Mouse (Mus musculus) layer of hippocampus, adult 18-20 months (tissue): ENCODE measurements around the gene Abt1. TPM values are rescaled to one million over a fixed set of nuclear protein-coding genes. Genes with fewer than 3 reads are reported as not detected.
A peak's percentile ranks its signal among the peaks of the same experiment; 100 is the strongest.

ENCODE experiments used
- DNase-seq, 2 experiments: peaks; one replicate each; pipeline ENCODE4 v3.0.0; 2022; ENCODE audit warnings: low spot score in 2 of 2
- total RNA-seq, 2 experiments: library from RNA; stranded (reverse); gene quantifications; 2 replicates each; pipeline ENCODE4 v1.2.3; 2021

Gene Abt1
- total RNA-seq, 2 experiments from 2014 or later: 8.8 to 9.5 TPM

DNA sequence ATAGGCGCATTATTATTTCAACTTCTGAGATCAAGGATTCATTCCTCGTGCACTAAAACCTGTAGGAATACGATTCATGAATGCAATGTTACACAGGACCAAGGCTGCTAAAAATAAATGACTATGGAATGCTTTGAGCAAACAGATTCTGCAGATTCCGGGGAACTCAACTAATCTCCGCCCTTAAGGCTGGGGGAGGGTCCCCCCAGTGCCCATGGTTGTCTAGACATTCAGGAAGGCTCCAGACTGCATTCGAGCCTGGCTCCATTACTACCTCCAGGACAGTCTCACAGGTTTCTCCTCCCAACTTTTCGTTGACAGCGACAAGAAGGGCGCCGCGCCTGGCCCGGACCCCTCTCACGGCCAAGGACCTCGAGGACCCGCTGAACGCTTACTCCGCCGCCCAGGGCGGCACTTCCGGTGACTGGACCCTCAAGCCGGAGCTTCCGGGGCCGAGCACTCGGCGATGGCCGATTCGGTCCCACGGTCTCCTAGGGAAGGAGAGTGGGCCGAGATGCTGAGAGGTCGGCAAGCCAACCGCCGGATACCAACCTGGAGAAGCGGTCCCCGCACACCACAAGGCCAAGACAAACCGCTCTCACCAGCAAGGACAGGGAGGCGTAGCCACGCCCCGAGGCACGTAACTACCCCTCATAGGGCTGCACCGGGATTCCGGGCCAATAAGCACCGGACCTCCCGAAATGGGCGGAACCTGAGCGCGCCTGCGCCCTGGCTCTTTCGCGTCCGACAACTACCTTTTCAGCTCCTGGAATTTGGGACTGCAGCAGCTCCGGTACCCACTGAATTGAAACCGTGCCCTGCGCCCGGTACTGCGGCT is 54.9 kb downstream of the Abt1 start, which contains the start of gene Zfp322a:
TSS of gene Zfp322a (minus strand) at position 626 of the 838 bp plus-strand sequence.
- peak; percentile 97 to 98 for DNase-seq

Other genes with a start within 250 kb of the Abt1 start
- gene Vmn1r220, start 235.9 kb downstream of the Abt1 start, total RNA-seq: not detected
- gene Vmn1r221, start 209.7 kb downstream of the Abt1 start, total RNA-seq: not detected
- not detected for gene Vmn1r222, start 187.9 kb downstream of the Abt1 start, total RNA-seq
- not detected for gene Vmn1r223, start 176.7 kb downstream of the Abt1 start, total RNA-seq
- 10 to 100 TPM; 30.8 to 31.6 TPM for gene Zfp322a, start 54.7 kb downstream of the Abt1 start, total RNA-seq
- not detected for gene Btn1a1, start 42.0 kb upstream of the Abt1 start, total RNA-seq
- gene Btn2a2, start 65.0 kb upstream of the Abt1 start, total RNA-seq: 1 to 10 TPM in 1 of 2 experiments, under 1 TPM in 1; 0.91 to 1.4 TPM
- gene Hist1h4h, start 107.2 kb upstream of the Abt1 start, total RNA-seq: 100 to 1,000 TPM; 331 to 357 TPM
- 1 to 10 TPM in 1 of 2 experiments, not detected in 1; 3.0 TPM for gene Hist1h2af, start 110.0 kb upstream of the Abt1 start, total RNA-seq
- gene Hist1h3g, start 111.6 kb upstream of the Abt1 start, total RNA-seq: 1 to 10 TPM; 2.1 to 4.9 TPM
- gene Hist1h2bh, start 119.5 kb upstream of the Abt1 start, total RNA-seq: under 1 TPM; 0.43 to 0.54 TPM
- 10 to 100 TPM; 15.1 to 16.5 TPM for gene Hist1h3f, start 120.2 kb upstream of the Abt1 start, total RNA-seq
- gene Hist1h4f, start 127.8 kb upstream of the Abt1 start, total RNA-seq: 100 to 1,000 TPM; 135 to 161 TPM
- gene Hist1h1d, start 129.4 kb upstream of the Abt1 start, total RNA-seq: 1 to 10 TPM; 3.1 to 4.0 TPM
- 10 to 100 TPM; 39.8 to 44.6 TPM for gene Hist1h3e, start 138.5 kb upstream of the Abt1 start, total RNA-seq
- gene Hist1h2ae, start 147.4 kb upstream of the Abt1 start, total RNA-seq: 1 to 10 TPM; 3.9 to 8.2 TPM
- 10 to 100 TPM; 58.3 to 66.2 TPM for gene Hist1h2bg, start 147.5 kb upstream of the Abt1 start, total RNA-seq
- gene Hist1h2bf, start 150.3 kb upstream of the Abt1 start, total RNA-seq: 10 to 100 TPM; 24.1 to 24.2 TPM
- gene Hist1h2ad, start 150.5 kb upstream of the Abt1 start, total RNA-seq: 1 to 10 TPM; 3.8 to 7.1 TPM
- 10 to 100 TPM; 11.8 to 13.6 TPM for gene Hist1h3d, start 151.9 kb upstream of the Abt1 start, total RNA-seq
- gene Hist1h4d, start 157.7 kb upstream of the Abt1 start, total RNA-seq: 100 to 1,000 TPM; 152 to 153 TPM
- 10 to 100 TPM; 10.2 to 11.3 TPM for gene Hist1h2be, start 197.3 kb upstream of the Abt1 start, total RNA-seq
- 10 to 100 TPM; 41.8 to 45.0 TPM for gene Hist1h1e, start 198.7 kb upstream of the Abt1 start, total RNA-seq